Mouse (Mus musculus) limb, embryonic 11.5 days (tissue): ENCODE results near the gene Arhgap40. TPM values are rescaled to one million over a fixed set of nuclear protein-coding genes. Genes with fewer than 3 reads are reported as not detected.

Source experiments
- ATAC-seq: fragments of 200-750 bp; cut with Nextera tagmentation; 2 replicates; pipeline ENCODE4 v1.8.0; 2017; ENCODE audit warnings: low read depth; ENCODE audit not compliant: insufficient number of reproducible peaks, low FRiP score, low TSS enrichment
- DNase-seq: peaks from one replicate; pipeline ENCODE4 v3.0.0-alpha.2; 2015; ENCODE audit warnings: low spot score
- H3K27ac ChIP-seq: fragments of 300-500 bp; sonication (generic); replicated peaks from 2 replicates; pipeline ENCODE4 v1.5.1; 2014; ENCODE audit warnings: low read depth, mild to moderate bottlenecking, low read length
- H3K27me3 ChIP-seq: fragments of 300-500 bp; sonication (generic); 2 replicates; pipeline ENCODE4 v1.6.1; 2014; ENCODE audit warnings: mild to moderate bottlenecking, low read length, mixed read lengths; ENCODE audit not compliant: control insufficient read depth, insufficient read depth
- H3K36me3 ChIP-seq: fragments of 300-500 bp; sonication (generic); 2 replicates; pipeline ENCODE4 v1.6.1; 2014; ENCODE audit warnings: mild to moderate bottlenecking, low read length, moderate library complexity, mixed read lengths; ENCODE audit not compliant: control insufficient read depth, insufficient read depth
- H3K4me1 ChIP-seq: fragments of 300-500 bp; sonication (generic); 2 replicates; pipeline ENCODE4 v1.6.1; 2014; ENCODE audit warnings: low read length, mixed read lengths; ENCODE audit not compliant: control insufficient read depth, insufficient read depth
- H3K4me2 ChIP-seq: fragments of 300-500 bp; sonication (generic); 2 replicates; pipeline ENCODE4 v1.6.1; 2014; ENCODE audit warnings: low read depth, mild to moderate bottlenecking, moderate library complexity; ENCODE audit not compliant: severe bottlenecking
- H3K4me3 ChIP-seq: fragments of 300-500 bp; sonication (generic); 2 replicates; pipeline ENCODE4 v1.5.1; 2014; ENCODE audit warnings: low read depth, low read length
- H3K9ac ChIP-seq: fragments of 300-500 bp; sonication (generic); 2 replicates; pipeline ENCODE4 v1.6.1; 2014; ENCODE audit warnings: mild to moderate bottlenecking, low read length
- H3K9me3 ChIP-seq: fragments of 300-500 bp; sonication (generic); 2 replicates; pipeline ENCODE4 v1.6.1; 2016; ENCODE audit warnings: low read length; ENCODE audit not compliant: control insufficient read depth
- WGBS: fragments of 180-500 bp; shearing (Covaris S2); extraction: QIAGEN DNeasy Blood & Tissue Kit; methylation state at CpG from one replicate; pipeline ENCODE4 v1.1.7; 2014; 5-methylcytosine and 5-hydroxymethylcytosine counted together
- polyA plus RNA-seq: library from polyadenylated mRNA; unstranded; fragments of >200 nt; fragmentation: Nextera tagmentation; extraction: Ambion mirVana; gene quantifications from 2 replicates; pipeline ENCODE4 v1.2.1, GENCODE M21; 2014

Gene Arhgap40
- polyA plus RNA-seq, 1 experiment from 2014 or later = not detected

DNA sequence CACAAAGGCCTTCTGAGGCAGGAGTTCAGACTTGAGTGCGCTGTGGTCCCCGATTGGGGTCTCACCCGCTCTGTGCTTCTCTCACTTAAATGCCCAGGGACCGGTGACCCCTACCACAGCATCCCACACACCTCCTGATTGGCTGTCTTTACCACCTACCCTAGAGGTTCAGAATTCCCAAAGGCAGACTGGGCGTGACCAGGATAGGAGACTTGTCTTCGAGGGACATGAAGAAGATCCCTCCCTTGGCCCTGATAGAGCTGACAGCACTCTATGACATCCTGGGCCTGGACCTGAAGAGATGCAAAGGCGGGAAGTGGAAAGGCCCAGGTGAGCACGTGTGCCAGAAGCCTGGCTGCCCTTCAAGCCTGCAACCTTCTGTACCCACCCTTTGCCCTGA is 22.0 kb downstream of the Arhgap40 start:
- Histone ChIP-seq H3K27me3 (no peaks in the 10 kb centered on the region), H3K4me2 (no peak overlapping the region), H3K36me3 (no peaks in the 10 kb centered on the region), H3K9me3 (no peaks in the 10 kb centered on the region), H3K4me3 (no peak overlapping the region), H3K4me1 (no peaks in the 10 kb centered on the region), H3K27ac (no peak overlapping the region), H3K9ac (no peak overlapping the region)
- WGBS = 81% methylated on average over 8 of the region's 8 CpGs
- ATAC-seq (no peak), DNase-seq (no peak)

DNA sequence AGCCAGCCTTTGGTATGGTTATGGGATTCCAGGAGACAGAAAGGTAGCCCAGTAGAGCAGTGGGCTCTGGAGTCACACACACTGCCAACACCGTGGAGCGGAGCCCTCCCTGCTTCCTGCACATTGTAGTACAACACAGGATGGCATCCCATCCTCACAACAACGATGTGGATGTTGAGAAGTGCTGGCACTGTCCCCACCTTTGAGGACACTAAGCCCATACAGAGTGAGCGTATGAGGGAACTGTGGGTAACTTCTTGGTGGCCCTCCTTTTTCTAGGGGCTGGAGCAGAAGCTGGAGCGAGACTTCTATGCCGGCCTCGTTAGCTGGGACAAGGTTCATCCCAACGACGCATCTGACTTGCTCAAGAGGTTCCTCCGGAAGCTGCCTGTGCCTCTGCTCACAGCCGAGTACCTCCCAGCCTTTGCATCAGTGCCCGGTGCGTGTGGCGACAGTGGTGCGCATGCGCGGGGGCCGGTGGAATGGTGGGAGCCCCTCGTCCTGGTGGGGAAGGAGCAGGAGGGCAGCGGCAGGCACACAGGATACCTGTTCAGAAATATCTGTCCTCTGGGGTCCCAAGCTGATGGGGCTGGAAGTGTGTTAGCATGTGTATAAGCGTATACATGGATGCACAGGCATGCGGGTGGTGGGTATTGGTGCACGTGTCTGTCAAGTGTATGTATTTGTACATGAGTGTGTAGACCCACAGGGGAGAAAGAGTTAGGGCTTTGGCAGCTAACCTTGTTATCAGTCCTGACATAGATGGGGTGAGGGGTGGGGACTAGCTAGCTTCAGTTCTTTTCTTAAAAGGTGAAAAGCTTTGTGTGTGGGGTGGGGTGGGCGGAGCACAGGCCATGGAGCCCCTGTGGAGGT is 27.1 kb downstream of the Arhgap40 start:
- H3K9ac ChIP-seq = 0 out of 2 replicates have a peak overlapping the region, but pooled peaks have one; percentile 12
- H3K27me3 ChIP-seq = no peaks in the 10 kb centered on the region
- no peaks in the 10 kb centered on the region for H3K9me3 ChIP-seq
- H3K36me3 ChIP-seq = no peaks in the 10 kb centered on the region
- ATAC-seq (no peak; the same call in 1 of the 2 replicates), DNase-seq (peak; percentile 65)
- H3K4me3 ChIP-seq = no peak overlapping the region
- no peak overlapping the region for H3K27ac ChIP-seq
- 46% methylated on average over 24 of the region's 24 CpGs for whole genome bisulfite sequencing
- peak overlapping the region; percentile 34; the same call in 1 of the 2 replicates for H3K4me2 ChIP-seq
- no peaks in the 10 kb centered on the region for H3K4me1 ChIP-seq

DNA sequence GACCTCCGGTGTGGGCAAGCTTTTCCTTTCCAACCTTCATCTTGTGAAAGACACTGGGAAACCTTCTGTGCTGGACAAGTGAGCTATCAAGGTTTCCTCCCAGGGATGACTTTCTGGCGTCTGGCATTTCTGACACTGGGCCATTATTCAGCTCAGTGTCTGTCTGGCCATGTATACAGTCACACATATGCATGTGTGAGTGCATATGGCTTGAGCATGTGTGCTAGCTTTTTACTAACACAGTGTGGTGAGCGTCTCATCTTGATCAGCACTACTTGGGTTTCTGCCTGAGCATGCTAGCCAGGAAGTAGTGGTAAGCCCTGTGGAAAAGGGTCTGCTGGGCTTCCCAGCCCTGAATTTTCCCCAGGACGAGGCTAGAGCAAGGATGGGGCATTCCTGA is 28.7 kb downstream of the Arhgap40 start:
- Histone ChIP-seq H3K4me2 (no peak overlapping the region), H3K9me3 (no peaks in the 10 kb centered on the region), H3K36me3 (no peaks in the 10 kb centered on the region), H3K27me3 (no peaks in the 10 kb centered on the region), H3K9ac (no peak overlapping the region), H3K4me1 (no peaks in the 10 kb centered on the region), H3K4me3 (no peak overlapping the region), H3K27ac (no peak overlapping the region)
- 61% methylated on average over 4 of the region's 4 CpGs for WGBS
- ATAC-seq (no peak), DNase-seq (no peak)

DNA sequence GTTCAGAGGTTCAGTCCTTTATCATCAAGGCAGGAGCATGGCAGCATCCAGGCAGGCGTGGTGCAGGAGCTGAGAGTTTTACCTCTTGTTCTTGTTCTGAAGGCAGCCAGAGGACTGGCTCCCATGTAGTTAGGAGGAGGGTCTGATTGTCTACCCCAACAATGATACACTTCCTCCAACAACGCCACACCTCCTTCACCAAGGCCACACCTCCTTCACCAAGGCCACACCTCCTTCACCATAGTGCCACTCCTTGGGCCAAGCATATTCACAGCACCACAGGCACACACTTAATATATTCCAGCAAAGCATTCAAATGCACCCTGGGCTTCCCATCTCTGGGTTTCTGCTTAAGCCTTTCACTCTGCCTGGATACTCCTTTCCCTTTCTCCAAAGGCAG is 32.7 kb downstream of the Arhgap40 start:
- DNase-seq (no peak), ATAC-seq (no peak)
- no peak overlapping the region for H3K4me3 ChIP-seq
- H3K4me2 ChIP-seq = no peak overlapping the region
- no peaks in the 10 kb centered on the region for H3K4me1 ChIP-seq
- 73% methylated on average over 2 of the region's 2 CpGs for WGBS
- no peaks in the 10 kb centered on the region for H3K36me3 ChIP-seq
- H3K27me3 ChIP-seq = no peaks in the 10 kb centered on the region
- H3K9me3 ChIP-seq = no peaks in the 10 kb centered on the region
- H3K27ac ChIP-seq = no peak overlapping the region
- no peak overlapping the region for H3K9ac ChIP-seq

DNA sequence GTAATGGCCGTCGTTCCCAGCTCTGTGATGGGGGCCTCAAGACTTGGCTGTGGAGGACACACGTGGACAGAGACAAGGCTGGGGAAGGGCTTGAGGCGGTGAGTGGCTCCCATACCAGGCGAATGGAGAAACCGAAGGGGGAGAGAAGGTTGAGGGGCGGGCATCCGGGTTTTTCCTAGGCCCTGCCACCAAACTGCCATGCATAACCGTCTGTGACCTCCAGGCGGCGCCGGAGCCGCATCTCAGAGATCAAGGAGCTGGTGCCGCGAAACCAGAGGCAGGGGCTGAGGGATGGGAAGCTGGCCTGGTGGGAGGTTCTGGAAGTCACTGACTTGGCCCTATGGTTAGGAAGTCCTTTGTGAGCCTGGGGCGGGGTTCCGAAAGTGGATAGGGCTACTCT is 34.2 kb downstream of the Arhgap40 start:
- WGBS = 5% methylated on average over 17 of the region's 17 CpGs
- Histone ChIP-seq H3K27me3 (no peaks in the 10 kb centered on the region), H3K27ac (no peak overlapping the region), H3K4me1 (no peaks in the 10 kb centered on the region), H3K4me3 (no peak overlapping the region), H3K4me2 (no peak overlapping the region), H3K9ac (no peak overlapping the region), H3K36me3 (no peaks in the 10 kb centered on the region), H3K9me3 (no peaks in the 10 kb centered on the region)
- ATAC-seq (peak; percentile 21; the same call in 1 of the 2 replicates), DNase-seq (peak; percentile 91)

DNA sequence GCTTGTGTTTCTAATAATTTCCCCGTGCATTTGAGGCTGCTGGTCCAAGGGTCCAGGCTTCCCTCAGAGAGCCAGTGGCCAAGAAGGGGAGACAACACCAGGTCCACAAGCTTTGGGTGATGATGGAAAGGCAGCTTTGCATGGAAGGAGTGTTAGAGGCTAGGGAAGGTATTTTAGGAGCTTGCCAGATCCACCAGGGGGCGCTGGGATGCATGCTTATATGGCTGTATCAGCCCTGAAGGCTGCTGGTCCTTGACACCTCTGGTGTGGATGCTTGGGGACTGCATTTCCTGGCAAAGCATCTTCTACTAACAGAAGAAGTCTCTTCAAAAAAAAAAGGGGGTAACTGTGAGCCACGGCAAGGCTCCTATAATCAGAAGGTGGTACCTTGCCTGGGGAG is 37.5 kb downstream of the Arhgap40 start:
- no peak overlapping the region for H3K4me2 ChIP-seq
- no peaks in the 10 kb centered on the region for H3K36me3 ChIP-seq
- peaks cover 18% of the 10 kb centered on the region for H3K27me3 ChIP-seq
- no peaks in the 10 kb centered on the region for H3K9me3 ChIP-seq
- no peaks in the 10 kb centered on the region for H3K4me1 ChIP-seq
- WGBS = 8% methylated on average over 3 of the region's 3 CpGs
- no peak overlapping the region for H3K27ac ChIP-seq
- H3K4me3 ChIP-seq = no peak overlapping the region
- ATAC-seq = no peak
- peak; percentile 89 for DNase-seq
- no peak overlapping the region for H3K9ac ChIP-seq

DNA sequence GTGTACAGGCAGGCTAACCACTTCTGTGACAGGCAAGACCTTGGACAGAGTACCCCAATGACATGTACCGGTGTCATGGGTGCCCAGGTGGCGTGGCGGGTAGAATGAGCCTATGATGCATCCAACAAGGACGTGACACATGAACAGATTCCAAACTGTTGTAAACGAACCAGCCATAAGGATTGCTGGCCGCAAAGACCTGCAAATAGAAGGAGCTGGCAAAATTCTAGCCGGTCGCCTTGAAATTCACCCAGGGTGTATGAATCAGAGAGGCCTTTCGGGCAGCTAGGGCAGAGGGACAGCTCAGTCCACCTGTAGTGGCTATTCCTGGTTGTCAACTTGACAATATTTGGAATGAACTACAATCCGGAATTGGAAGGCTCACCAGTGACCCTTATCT is 41.8 kb downstream of the Arhgap40 start:
- WGBS = 8% methylated on average over 10 of the region's 10 CpGs
- Histone ChIP-seq H3K9ac (no peak overlapping the region), H3K27ac (no peak overlapping the region), H3K36me3 (no peaks in the 10 kb centered on the region), H3K4me2 (no peak overlapping the region), H3K4me1 (peaks cover 3% of the 10 kb centered on the region; the same call in 1 of the 2 replicates), H3K27me3 (peaks cover 29% of the 10 kb centered on the region), H3K9me3 (no peaks in the 10 kb centered on the region), H3K4me3 (no peak overlapping the region)
- ATAC-seq (no peak), DNase-seq (no peak)

DNA sequence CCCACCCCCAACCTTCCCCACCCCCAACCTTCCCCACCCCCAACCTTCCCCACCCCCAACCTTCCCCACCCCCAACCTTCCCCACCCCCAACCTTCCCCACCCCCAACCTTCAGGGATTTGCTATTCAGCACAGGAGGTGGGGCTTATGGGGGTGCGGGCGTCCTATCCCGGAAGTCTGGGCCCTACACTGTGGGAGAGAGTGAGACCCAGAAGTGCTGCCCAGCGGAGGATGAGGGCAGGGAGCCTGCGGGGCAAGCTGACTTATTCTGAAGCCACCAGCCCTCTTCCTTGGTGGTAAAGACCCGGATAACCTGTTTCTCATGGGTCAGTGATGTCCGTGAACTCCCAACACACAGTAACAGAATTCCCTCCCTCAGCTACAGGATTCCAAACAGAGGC is 42.7 kb downstream of the Arhgap40 start:
- Histone ChIP-seq H3K27me3 (peaks cover 29% of the 10 kb centered on the region), H3K4me2 (no peak overlapping the region)

More for the DNA sequence above, 42.7 kb downstream of the Arhgap40 start:
- Histone ChIP-seq H3K27ac (no peak overlapping the region), H3K9ac (no peak overlapping the region), H3K36me3 (no peaks in the 10 kb centered on the region), H3K9me3 (no peaks in the 10 kb centered on the region), H3K4me3 (no peak overlapping the region), H3K4me1 (peaks cover 3% of the 10 kb centered on the region; the same call in 1 of the 2 replicates)
- DNase-seq (no peak), ATAC-seq (no peak)
- 3% methylated on average over 7 of the region's 7 CpGs for WGBS
